15 mouse cellular contexts compared by ENCODE assay signal in genomic region chr10:79697916-79698315, GRCm38 (mm10). TPM values are rescaled to one million over a fixed set of nuclear protein-coding genes. Genes with fewer than 3 reads are reported as not detected.
DNase-seq lines count a peak whose midpoint lies in the region; TF ChIP-seq lines count a peak whose summit lies in the region.
"Had no signal": no experiment of that assay in that cellular context is flagged by ENCODE, and none has a peak within 500 bp of the region (broad histone marks: within the 10 kb centered on the region; RNA-seq: fewer than 3 reads in every experiment).

No protein-coding gene starts in this region.

- no peak for DNase-seq in left cerebral cortex, adult 2 months (ENCODE audit: extremely low spot score in 1 of 2, low spot score in 2 of 2)
- DNase-seq in left cerebral cortex, adult 18-20 months (ENCODE audit: low spot score in 2 of 2): no peak
- DNase-seq in cerebellum, adult 9-10 months: peak; percentile 91
- DNase-seq in limb, embryonic 10.5 days (ENCODE audit: low spot score): no peak
- DNase-seq in adrenal gland, postnatal 4 days (ENCODE audit: low spot score in 2 of 2): no peak
- no peak for DNase-seq in spleen, adult 12 weeks (ENCODE audit: low spot score)
- no peak for DNase-seq in spleen, postnatal 14 days (ENCODE audit: low spot score in 2 of 2)
- DNase-seq: forebrain, postnatal 0 days; heart, postnatal 36 days; retina, postnatal 1 day; thymus, postnatal 4 days had no signal

- peak overlapping the region; percentile 69 for H3K27ac ChIP-seq in left cerebral cortex, adult 2 months
- H3K27ac ChIP-seq in limb, embryonic 10.5 days: peak overlapping the region; percentile 28; the same call in 1 of the 2 replicates
- peak overlapping the region; percentile 100 for H3K27ac ChIP-seq in small intestine, adult 2 months (ENCODE audit: insufficient read depth, low read depth, low read length)
- H3K27ac ChIP-seq: liver, embryonic 15.5 days; midbrain, embryonic 13.5 days; neural tube, embryonic 12.5 days had no signal

- H3K4me1 ChIP-seq in limb, embryonic 10.5 days: peaks cover 28% of the 10 kb centered on the region
- H3K4me1 ChIP-seq in small intestine, adult 2 months (ENCODE audit: control insufficient read depth, insufficient read depth, insufficient read length, low read length): peaks cover 44% of the 10 kb centered on the region
- H3K4me1 ChIP-seq: midbrain, embryonic 13.5 days had no signal

- 82% methylated on average over 6 of the region's 6 CpGs for WGBS in limb, embryonic 10.5 days
- 13% methylated on average over 6 of the region's 6 CpGs for WGBS in small intestine, adult 2 months

- intact Hi-C loops in left cerebral cortex, adult 2 months (cut with DNase I): no loop called here

- H3K27me3 ChIP-seq in limb, embryonic 10.5 days (ENCODE audit: low read depth, poor library complexity, severe bottlenecking): no peaks in the 10 kb centered on the region
- H3K27me3 ChIP-seq in small intestine, adult 2 months (ENCODE audit: control insufficient read depth, insufficient read depth, low read length): no peaks in the 10 kb centered on the region
- H3K27me3 ChIP-seq: liver, embryonic 15.5 days; midbrain, embryonic 13.5 days; neural tube, embryonic 12.5 days had no signal

- H3K9me3 ChIP-seq in limb, embryonic 10.5 days (replicated peaks): no peaks in the 10 kb centered on the region
- H3K9me3 ChIP-seq: liver, embryonic 15.5 days; midbrain, embryonic 13.5 days; neural tube, embryonic 12.5 days had no signal

- no peak overlapping the region for H3K4me3 ChIP-seq in left cerebral cortex, adult 2 months
- H3K4me3 ChIP-seq in limb, embryonic 10.5 days: no peak overlapping the region
- no peak overlapping the region for H3K4me3 ChIP-seq in small intestine, adult 2 months (ENCODE audit: low read depth, low read length)
- H3K4me3 ChIP-seq: liver, embryonic 15.5 days; midbrain, embryonic 13.5 days; neural tube, embryonic 12.5 days had no signal

- H3K36me3 ChIP-seq in limb, embryonic 10.5 days: no peaks in the 10 kb centered on the region
- H3K36me3 ChIP-seq in small intestine, adult 2 months (ENCODE audit: control insufficient read depth, insufficient read depth, low read length): no peaks in the 10 kb centered on the region
- H3K36me3 ChIP-seq: liver, embryonic 15.5 days; midbrain, embryonic 13.5 days; neural tube, embryonic 12.5 days had no signal

- TF ChIP-seq POLR2A in small intestine, adult 2 months (IDR thresholded peaks at IDR 0.05; ENCODE audit: low read depth, low read length): peak; percentile 51; the same call in 1 of the 2 replicates

- TF ChIP-seq CTCF in left cerebral cortex, adult 2 months (IDR thresholded peaks at IDR 0.05): no peak
- no peak for TF ChIP-seq CTCF in small intestine, adult 2 months (IDR thresholded peaks at IDR 0.05; ENCODE audit: extremely low read depth, insufficient read length, insufficient replicate concordance, low read depth, low read length)

RNA-seq across cellular contexts. Expression of gene Bsg, which starts 6.4 kb away (rescaled TPM):
- 100 to 1,000 TPM; 539 to 573 TPM for total RNA-seq in left cerebral cortex, adult 2 months (2021)
- total RNA-seq in left cerebral cortex, adult 18-20 months (2021): 100 to 1,000 TPM; 566 to 614 TPM
- polyA plus RNA-seq in limb, embryonic 10.5 days (2016; fragmentation: Nextera tagmentation; extraction: Ambion mirVana): 642 and 664 TPM in 2 replicates
- polyA plus RNA-seq in small intestine, adult 2 months (2012; rRNA removed): 1,266 and 1,465 TPM in 2 replicates
- 100 to 1,000 TPM; 504 to 513 TPM for total RNA-seq in adrenal gland, postnatal 4 days (2021)

RNA-seq across cellular contexts. Expression of gene Gzmm, which starts 9.1 kb away (rescaled TPM):
- 1 to 10 TPM; 2.1 to 4.0 TPM for total RNA-seq in left cerebral cortex, adult 2 months (2021)
- 1 to 10 TPM; 2.7 to 3.2 TPM for total RNA-seq in left cerebral cortex, adult 18-20 months (2021)
- 0.76 and 0.94 TPM in 2 replicates for polyA plus RNA-seq in limb, embryonic 10.5 days (2016; fragmentation: Nextera tagmentation; extraction: Ambion mirVana)
- polyA plus RNA-seq in small intestine, adult 2 months (2012; rRNA removed): 0.11 and 0.52 TPM in 2 replicates
- total RNA-seq in adrenal gland, postnatal 4 days (2021): 1 to 10 TPM; 1.8 to 2.4 TPM

RNA-seq across cellular contexts. Expression of gene Cdc34, which starts 15.9 kb away (rescaled TPM):
- 10 to 100 TPM; 80.7 to 84.8 TPM for total RNA-seq in left cerebral cortex, adult 2 months (2021)
- 10 to 100 TPM; 75.4 to 77.5 TPM for total RNA-seq in left cerebral cortex, adult 18-20 months (2021)
- 209 and 259 TPM in 2 replicates for polyA plus RNA-seq in limb, embryonic 10.5 days (2016; fragmentation: Nextera tagmentation; extraction: Ambion mirVana)
- polyA plus RNA-seq in small intestine, adult 2 months (2012; rRNA removed): 101 and 163 TPM in 2 replicates
- total RNA-seq in adrenal gland, postnatal 4 days (2021): 10 to 100 TPM; 72.6 to 78.1 TPM

RNA-seq across cellular contexts. Expression of gene Hcn2, which starts 18.5 kb away (rescaled TPM):
- 100 to 1,000 TPM; 129 to 142 TPM for total RNA-seq in left cerebral cortex, adult 2 months (2021)
- 100 to 1,000 TPM; 142 to 157 TPM for total RNA-seq in left cerebral cortex, adult 18-20 months (2021)
- 0.04 TPM in 1 of 2 replicates, not detected in the other for polyA plus RNA-seq in limb, embryonic 10.5 days (2016; fragmentation: Nextera tagmentation; extraction: Ambion mirVana)
- polyA plus RNA-seq in small intestine, adult 2 months (2012; rRNA removed): 8.3 and 19.2 TPM in 2 replicates
- total RNA-seq in adrenal gland, postnatal 4 days (2021): 1 to 10 TPM; 8.9 to 9.3 TPM

RNA-seq across cellular contexts. Expression of gene Tpgs1, which starts 28.7 kb away (rescaled TPM):
- total RNA-seq in left cerebral cortex, adult 2 months (2021): 10 to 100 TPM; 79.3 to 80.6 TPM
- total RNA-seq in left cerebral cortex, adult 18-20 months (2021): 10 to 100 TPM; 69.8 to 77.1 TPM
- polyA plus RNA-seq in limb, embryonic 10.5 days (2016; fragmentation: Nextera tagmentation; extraction: Ambion mirVana): 68.0 and 73.0 TPM in 2 replicates
- polyA plus RNA-seq in small intestine, adult 2 months (2012; rRNA removed): 76.0 and 138 TPM in 2 replicates
- 10 to 100 TPM; 32.4 to 33.9 TPM for total RNA-seq in adrenal gland, postnatal 4 days (2021)

Comparison
In these comparisons a context has a peak if more than half of its experiments do, and no peak if none do; other contexts are left out.
1. H3K27ac ChIP-seq: peak in every context shown above with its lines; median percentile 100 in small intestine, adult 2 months; 69 in left cerebral cortex, adult 2 months; 28 in limb, embryonic 10.5 days.